Mouse (Mus musculus) liver, adult 2 months (tissue): ENCODE measurements around the gene Ift57. TPM values are rescaled to one million over a fixed set of nuclear protein-coding genes. Genes with fewer than 3 reads are reported as not detected.

Experiments used
- DNase-seq: peaks from one replicate; pipeline ENCODE4 v3.0.0-alpha.2; 2011; ENCODE audit warnings: low read depth, low spot score; ENCODE audit errors: extremely low read depth
- H3K27ac ChIP-seq: fragments of 200-500 bp; replicated peaks from 2 replicates; pipeline ENCODE4 v1.5.1; 2012; ENCODE audit warnings: low read depth, mild to moderate bottlenecking, control low read depth, inconsistent platforms, low read length; ENCODE audit not compliant: insufficient read depth
- H3K27me3 ChIP-seq: fragments of 200-500 bp; 2 replicates; pipeline ENCODE4 v1.6.1; 2012; ENCODE audit warnings: mild to moderate bottlenecking, moderate library complexity, low read length, inconsistent platforms; ENCODE audit not compliant: control insufficient read depth, insufficient read depth
- H3K36me3 ChIP-seq: fragments of 200-500 bp; 2 replicates; pipeline ENCODE4 v1.6.1; 2012; ENCODE audit warnings: low read length, inconsistent platforms; ENCODE audit not compliant: control insufficient read depth, insufficient read depth
- H3K4me1 ChIP-seq: fragments of 200-500 bp; 2 replicates; pipeline ENCODE4 v1.6.1; 2011; ENCODE audit warnings: low read length; ENCODE audit not compliant: control insufficient read depth, insufficient read depth
- H3K4me3 ChIP-seq: fragments of 200-500 bp; 2 replicates; pipeline ENCODE4 v1.5.1; 2011; ENCODE audit warnings: low read depth, mild to moderate bottlenecking, control low read depth, low read length, moderate library complexity; ENCODE audit not compliant: insufficient read depth
- H3K79me2 ChIP-seq: fragments of 200-500 bp; 2 replicates; pipeline ENCODE4 v1.6.1; 2012; ENCODE audit warnings: inconsistent platforms, mild to moderate bottlenecking, low read length, moderate library complexity; ENCODE audit not compliant: control insufficient read depth, insufficient read depth
- H3K9ac ChIP-seq: fragments of 200-500 bp; 2 replicates; pipeline ENCODE4 v1.6.1; 2012; ENCODE audit warnings: low read depth, mild to moderate bottlenecking, control low read depth, inconsistent platforms, low read length
- CTCF ChIP-seq: fragments of 200-500 bp; IDR thresholded peaks from 2 replicates; pipeline ENCODE4 v1.5.1; 2011; ENCODE audit warnings: low read depth, low read length, control low read depth
- POLR2A ChIP-seq: fragments of 200-500 bp; IDR thresholded peaks from 2 replicates; pipeline ENCODE4 v1.6.1; 2011; ENCODE audit warnings: low read length, control low read depth; ENCODE audit not compliant: insufficient read depth; ENCODE audit errors: extremely low read depth
- WGBS: fragments of 180-500 bp; shearing (Covaris S2); methylation state at CpG from one replicate; pipeline ENCODE4 v1.1.7; 2018; 5-methylcytosine and 5-hydroxymethylcytosine counted together
- polyA plus RNA-seq: library from polyadenylated mRNA; depleted of rRNA; stranded (reverse); fragments of >200 nt; gene quantifications from 2 replicates; pipeline ENCODE4 v1.2.3, GENCODE M21; 2012
- total RNA-seq: library from RNA; depleted of rRNA; stranded (reverse); fragments of >200 nt; gene quantifications from 2 replicates; pipeline ENCODE4 v1.2.3, GENCODE M21; 2014

The Ift57 gene
- total and polyA plus RNA-seq, 2 experiments: 0.31 to 1.2 TPM

DNA sequence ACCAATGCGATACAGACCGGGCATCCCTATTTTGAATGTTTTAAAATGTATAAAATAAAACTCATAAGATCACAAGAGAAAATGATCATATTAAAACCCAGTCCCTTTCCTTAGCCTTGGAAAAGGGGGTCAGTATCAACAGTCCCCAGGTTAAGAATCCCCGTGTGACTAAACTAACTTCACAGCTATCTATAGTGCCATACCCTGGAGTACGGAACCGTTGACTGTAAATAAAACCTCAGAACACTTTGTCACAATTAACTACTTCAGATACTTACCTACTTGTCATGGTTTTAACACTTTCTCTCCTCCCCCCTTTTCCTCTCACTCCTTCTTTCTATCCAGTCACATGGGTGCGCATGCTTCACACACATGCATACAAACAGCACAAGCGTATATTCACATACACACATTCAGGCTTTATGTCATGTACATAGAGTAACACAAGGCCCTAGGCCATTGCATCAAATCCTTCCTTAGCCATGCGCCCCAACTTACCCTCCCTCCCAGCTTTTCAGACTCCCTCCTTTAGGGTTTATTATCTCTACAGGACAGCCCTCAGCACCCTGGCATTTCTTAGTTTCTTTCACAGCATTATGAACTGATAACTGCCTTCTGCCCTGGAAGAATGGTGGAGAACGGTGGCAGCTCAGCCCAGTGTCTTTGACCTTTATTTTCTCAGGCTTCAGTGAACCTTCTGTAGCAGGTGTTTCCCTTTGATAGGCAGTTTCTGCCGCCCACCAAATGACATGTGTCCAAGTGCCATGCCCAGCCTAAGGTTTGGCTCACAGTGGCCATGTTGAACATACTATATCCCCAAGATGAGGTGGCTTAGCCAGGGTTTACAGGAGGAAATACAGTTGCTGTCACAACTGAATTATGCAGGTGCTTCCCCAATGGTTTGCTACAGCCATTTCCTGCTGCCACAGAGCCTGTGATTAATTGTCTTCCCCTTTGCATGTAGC is 100.8 kb downstream of the Ift57 start, which contains the start of gene Cd47:
Gene Cd47, plus strand, starts transcription at position 937 of the 965 bp plus-strand sequence.
- no peaks in the 10 kb centered on the region for H3K4me1 ChIP-seq
- H3K36me3 ChIP-seq: no peaks in the 10 kb centered on the region
- 90% methylated on average over 10 of the region's 10 CpGs for WGBS
- H3K9ac ChIP-seq: no peak within 1 kb of the TSS
- DNase-seq: no peak
- no peak within 1 kb of the TSS for H3K4me3 ChIP-seq
- no peak within 1 kb of the TSS; the same call in 1 of the 2 replicates for H3K27ac ChIP-seq
- H3K79me2 ChIP-seq: no peaks in the 10 kb centered on the region
- TF ChIP-seq CTCF (no peak), POLR2A (no peak)
- H3K27me3 ChIP-seq: no peaks in the 10 kb centered on the region

DNA sequence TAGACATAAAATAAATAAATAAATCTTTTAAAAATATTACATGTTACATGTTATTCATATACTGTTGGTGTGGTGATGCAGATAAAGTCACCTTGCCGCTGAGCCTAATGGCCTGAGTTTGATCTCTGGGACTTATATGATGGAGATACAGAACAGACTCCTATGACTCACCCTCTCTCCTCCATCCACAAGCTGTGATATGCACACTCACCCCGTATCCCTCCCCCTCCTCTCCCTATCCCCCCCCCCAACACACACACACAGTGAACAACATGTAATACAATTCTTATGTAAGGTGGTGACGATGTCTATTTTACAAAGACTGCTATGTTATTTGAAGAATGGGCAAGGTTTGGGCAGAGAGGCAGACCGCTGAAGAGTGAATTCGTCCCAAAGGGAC is 102.0 kb downstream of the Ift57 start:
- Histone ChIP-seq H3K79me2 (no peaks in the 10 kb centered on the region), H3K4me1 (no peaks in the 10 kb centered on the region), H3K36me3 (no peaks in the 10 kb centered on the region), H3K4me3 (no peak overlapping the region), H3K27ac (no peak overlapping the region; the same call in 1 of the 2 replicates), H3K9ac (no peak overlapping the region), H3K27me3 (no peaks in the 10 kb centered on the region)
- WGBS: 87% methylated on average over 5 of the region's 5 CpGs
- no peak for DNase-seq
- no peak for TF ChIP-seq CTCF
- TF ChIP-seq POLR2A: no peak

- Histone ChIP-seq H3K27ac (no peak overlapping the region; the same call in 1 of the 2 replicates), H3K9ac (no peak overlapping the region), H3K4me1 (no peaks in the 10 kb centered on the region)
These were observed 102.4 kb downstream of the Ift57 start for GRCm38 (mm10) chr16:49801399-49801798.

GRCm38 (mm10) chr16:49802993-49803392 is 104.0 kb downstream of the Ift57 start:
- TF ChIP-seq CTCF (no peak), POLR2A (no peak)
- H3K4me3 ChIP-seq: no peak overlapping the region
- H3K27me3 ChIP-seq: no peaks in the 10 kb centered on the region
- H3K27ac ChIP-seq: no peak overlapping the region
- H3K4me1 ChIP-seq: 0 out of 2 replicates have a peak, but pooled peaks cover 1% of the 10 kb centered on the region
- no peaks in the 10 kb centered on the region for H3K79me2 ChIP-seq
- H3K36me3 ChIP-seq: no peaks in the 10 kb centered on the region
- DNase-seq: no peak
- no peak overlapping the region for H3K9ac ChIP-seq
- WGBS: 70% methylated on average over 2 of the region's 2 CpGs

More at GRCm38 (mm10) chr16:49801399-49801798, 102.4 kb downstream of the Ift57 start:
- Histone ChIP-seq H3K4me3 (no peak overlapping the region), H3K36me3 (no peaks in the 10 kb centered on the region), H3K79me2 (no peaks in the 10 kb centered on the region), H3K27me3 (no peaks in the 10 kb centered on the region)
- WGBS: 64% methylated on average over 5 of the region's 5 CpGs
- no peak for DNase-seq
- no peak for TF ChIP-seq POLR2A
- TF ChIP-seq CTCF: no peak

DNA sequence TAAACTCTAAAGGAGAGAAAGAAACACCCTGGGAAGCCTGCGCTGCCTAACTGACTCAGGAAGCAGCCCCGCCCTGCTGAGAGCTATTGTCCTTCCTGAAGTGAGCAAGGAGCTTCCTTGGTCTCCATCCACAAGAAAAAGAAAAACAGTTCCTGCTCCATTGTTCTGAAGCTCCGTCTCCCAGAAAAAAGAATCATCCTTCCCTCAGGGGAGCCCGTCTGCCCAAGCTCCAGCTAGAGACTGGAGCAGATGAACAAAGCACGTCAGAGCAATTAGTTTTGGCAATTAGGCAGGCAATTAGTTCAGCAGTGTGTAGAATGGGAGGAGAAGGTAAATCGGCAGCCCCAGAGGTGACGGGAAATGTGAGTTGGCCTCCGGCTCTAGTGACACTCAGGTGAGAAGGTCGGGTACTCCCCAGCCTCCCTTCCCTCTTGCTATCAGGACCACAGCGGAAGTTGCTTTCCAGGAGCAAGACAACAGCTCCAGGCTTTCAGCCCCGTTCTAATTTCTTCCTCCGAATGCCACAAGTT is 105.0 kb downstream of the Ift57 start:
- 27% methylated on average over 12 of the region's 12 CpGs for WGBS
- H3K27ac ChIP-seq: no peak overlapping the region; the same call in 1 of the 2 replicates
- H3K4me1 ChIP-seq: 0 out of 2 replicates have a peak, but pooled peaks cover 2% of the 10 kb centered on the region
- no peaks in the 10 kb centered on the region for H3K79me2 ChIP-seq
- no peaks in the 10 kb centered on the region for H3K27me3 ChIP-seq
- no peak for DNase-seq
- H3K4me3 ChIP-seq: no peak overlapping the region
- H3K9ac ChIP-seq: no peak overlapping the region
- H3K36me3 ChIP-seq: no peaks in the 10 kb centered on the region
- TF ChIP-seq CTCF: no peak
- TF ChIP-seq POLR2A: no peak
